Mouse (Mus musculus): ENCODE data around the gene Olfr430.
"Not testable (repeated sequence)": the region's sequence is repeated elsewhere in the genome, so short reads cannot be mapped to it uniquely, and the experiment has no call there.

Olfr430 gene

GRCm38 (mm10) chr1:174066305-174066704 is at the start of gene Olfr430:
TSS of gene Olfr430 (plus strand) at chr1:174066605.
- no peak for DNase-seq

GRCm38 (mm10) chr1:174031698-174032097 is 34.7 kb upstream of the Olfr430 start, which contains the start of gene Ifi205:
TSS of gene Ifi205 (minus strand) at chr1:174031810.
- no peak for DNase-seq

- DNase-seq = no peak
These were observed 30.6 kb upstream of the Olfr430 start for GRCm38 (mm10) chr1:174035841-174036240.

GRCm38 (mm10) chr1:174038480-174038879 is 27.9 kb upstream of the Olfr430 start:
- DNase-seq = no peak

- DNase-seq = no peak
These were observed 25.8 kb upstream of the Olfr430 start, which contains the start of gene Olfr433 for GRCm38 (mm10) chr1:174040523-174041177. TSS of gene Olfr433 (plus strand) at chr1:174040705.

GRCm38 (mm10) chr1:174042091-174042884 is 24.1 kb upstream of the Olfr430 start:
- DNase-seq = not testable (repeated sequence)

- DNase-seq = no peak
These were observed 22.0 kb upstream of the Olfr430 start for GRCm38 (mm10) chr1:174044431-174044830.

GRCm38 (mm10) chr1:174048227-174048626 is 18.2 kb upstream of the Olfr430 start:
- DNase-seq = not testable (repeated sequence)

- DNase-seq = no peak
These were observed 17.5 kb upstream of the Olfr430 start, which contains the start of gene Olfr432 for GRCm38 (mm10) chr1:174048893-174049292. TSS of gene Olfr432 (plus strand) at chr1:174049205.

GRCm38 (mm10) chr1:174049357-174049756 is 17.0 kb upstream of the Olfr430 start:
- DNase-seq = not testable (repeated sequence)

GRCm38 (mm10) chr1:174050532-174050931 is 15.9 kb upstream of the Olfr430 start:
- DNase-seq = no peak

GRCm38 (mm10) chr1:174051515-174051914 is 14.9 kb upstream of the Olfr430 start:
- no peak for DNase-seq

GRCm38 (mm10) chr1:174051931-174052536 is 14.4 kb upstream of the Olfr430 start:
- DNase-seq = no peak

GRCm38 (mm10) chr1:174052981-174053380 is 13.4 kb upstream of the Olfr430 start:
- no peak for DNase-seq

- DNase-seq = no peak
These were observed 11.2 kb upstream of the Olfr430 start for GRCm38 (mm10) chr1:174055248-174055647.

GRCm38 (mm10) chr1:174084031-174084430 is 17.6 kb downstream of the Olfr430 start, which contains the start of gene Olfr429:
TSS of gene Olfr429 (plus strand) at chr1:174084331.
- DNase-seq = no peak

- DNase-seq = no peak
These were observed 30.2 kb downstream of the Olfr430 start, which contains the start of gene Olfr427 for GRCm38 (mm10) chr1:174096591-174096990. TSS of gene Olfr427 (plus strand) at chr1:174096891.

GRCm38 (mm10) chr1:174103735-174104134 is 37.3 kb downstream of the Olfr430 start:
- no peak for DNase-seq

- no peak for DNase-seq
These were observed 54.7 kb downstream of the Olfr430 start, which contains the start of gene Olfr231 for GRCm38 (mm10) chr1:174121062-174121461. TSS of gene Olfr231 (minus strand) at chr1:174121162.
